Mouse (Mus musculus): Measurements from ENCODE around the gene Prr3. TPM values are rescaled to one million over a fixed set of nuclear protein-coding genes. Genes with fewer than 3 reads are reported as not detected.
"Not testable (repeated sequence)": the region's sequence is repeated elsewhere in the genome, so short reads cannot be mapped to it uniquely, and the experiment has no call there.

Prr3 gene
- 10 to 100 TPM; 12.9 TPM for total RNA-seq (2021)

GRCm38 (mm10) chr17:35979401-35980362 lies at the start of gene Prr3, which contains the start of gene Gnl1:
Gene Prr3, minus strand, starts transcription at chr17:35980236.
Gene Gnl1, plus strand, starts transcription at chr17:35979851.
- peak; percentile 89 for DNase-seq

- DNase-seq, result no peak
These were observed 49.0 kb upstream of the Prr3 start for GRCm38 (mm10) chr17:36028879-36029619.

- DNase-seq, result no peak
These were observed 47.6 kb upstream of the Prr3 start for GRCm38 (mm10) chr17:36027663-36028062.

GRCm38 (mm10) chr17:36025901-36026300 lies 45.9 kb upstream of the Prr3 start:
- DNase-seq, result no peak

GRCm38 (mm10) chr17:36025197-36025596 lies 45.2 kb upstream of the Prr3 start:
- no peak for DNase-seq

- peak; percentile 16 for DNase-seq
These were observed 43.9 kb upstream of the Prr3 start for GRCm38 (mm10) chr17:36023710-36024654.

GRCm38 (mm10) chr17:36022922-36023321 lies 42.9 kb upstream of the Prr3 start:
- no peak for DNase-seq

- DNase-seq, result no peak
These were observed 42.1 kb upstream of the Prr3 start for GRCm38 (mm10) chr17:36022098-36022497.

GRCm38 (mm10) chr17:36021309-36021708 lies 41.3 kb upstream of the Prr3 start:
- DNase-seq, result no peak

- peak; percentile 70 for DNase-seq
These were observed 40.4 kb upstream of the Prr3 start, which contains the start of gene H2-T24 for GRCm38 (mm10) chr17:36020191-36021073. Gene H2-T24, minus strand, starts transcription at chr17:36020560.

- DNase-seq, result no peak
These were observed 39.5 kb upstream of the Prr3 start for GRCm38 (mm10) chr17:36019519-36019918.

GRCm38 (mm10) chr17:36018979-36019378 lies 38.9 kb upstream of the Prr3 start:
- no peak for DNase-seq

- DNase-seq, result no peak
These were observed 37.0 kb upstream of the Prr3 start for GRCm38 (mm10) chr17:36017046-36017445.

GRCm38 (mm10) chr17:36014977-36015376 lies 34.9 kb upstream of the Prr3 start:
- DNase-seq, result no peak

- not testable (repeated sequence) for DNase-seq
These were observed 24.4 kb upstream of the Prr3 start for GRCm38 (mm10) chr17:36004409-36004808.

- no peak for DNase-seq
These were observed 23.3 kb upstream of the Prr3 start for GRCm38 (mm10) chr17:36003331-36003730.

GRCm38 (mm10) chr17:36001966-36002365 lies 21.9 kb upstream of the Prr3 start:
- no peak for DNase-seq

GRCm38 (mm10) chr17:36001121-36001897 lies 21.3 kb upstream of the Prr3 start:
- no peak for DNase-seq

- no peak for DNase-seq
These were observed 20.3 kb upstream of the Prr3 start for GRCm38 (mm10) chr17:36000349-36000748.

- no peak for DNase-seq
These were observed 19.3 kb upstream of the Prr3 start for GRCm38 (mm10) chr17:35999356-35999755.
